Mouse (Mus musculus): ENCODE results near the gene Tmem213.

Gene Tmem213

GRCm38 (mm10) chr6:38109160-38109795 is at the start of gene Tmem213:
Tmem213 (plus strand) TSS chr6:38109255.
- DNase-seq (ENCODE audit: low spot score in 2 of 2) = no peak

GRCm38 (mm10) chr6:38064621-38065020 is 44.4 kb upstream of the Tmem213 start:
- DNase-seq (ENCODE audit: low spot score in 2 of 2) = no peak

- DNase-seq (ENCODE audit: low spot score in 2 of 2) = no peak
Measured at GRCm38 (mm10) chr6:38065122-38065500, 43.9 kb upstream of the Tmem213 start.

GRCm38 (mm10) chr6:38065501-38066122 is 43.4 kb upstream of the Tmem213 start:
- DNase-seq (ENCODE audit: low spot score in 2 of 2) = no peak

- DNase-seq (ENCODE audit: low spot score in 2 of 2) = peak; percentile 17 to 63
Measured at GRCm38 (mm10) chr6:38066215-38066614, 42.8 kb upstream of the Tmem213 start.

GRCm38 (mm10) chr6:38071256-38071655 is 37.8 kb upstream of the Tmem213 start:
- DNase-seq (ENCODE audit: low spot score in 2 of 2) = no peak

DNA sequence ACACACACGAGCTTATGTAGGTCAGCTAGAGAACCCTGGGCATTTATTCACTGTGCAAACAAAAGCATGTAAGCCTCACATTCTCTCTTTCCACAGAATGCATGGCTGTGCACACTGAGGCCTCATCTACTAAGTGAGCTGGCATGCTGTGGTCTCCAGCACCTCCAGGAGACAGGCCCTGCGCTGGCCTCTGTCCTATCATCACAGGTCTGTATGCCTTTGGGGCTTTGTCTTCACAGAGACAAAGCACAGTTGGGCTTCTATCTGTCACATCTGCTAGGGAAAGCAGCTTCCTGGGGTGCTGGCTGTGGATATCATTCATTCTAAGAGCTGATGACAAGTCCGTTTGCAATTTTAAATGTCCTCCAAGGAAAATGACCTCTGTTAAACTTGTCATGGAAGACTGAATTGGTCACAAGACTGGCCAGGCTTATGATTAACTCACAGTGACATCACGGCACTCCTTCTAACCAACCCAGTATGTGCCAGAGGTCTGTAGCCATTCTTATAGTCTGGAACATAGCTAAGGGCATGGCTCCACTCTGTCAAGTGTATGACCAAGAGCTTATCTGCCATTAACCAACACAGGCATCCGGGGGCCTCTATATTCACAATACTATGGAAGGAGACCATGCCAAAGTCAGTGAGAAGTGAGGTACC is 36.8 kb upstream of the Tmem213 start:
- DNase-seq (ENCODE audit: low spot score in 2 of 2) = no peak

- DNase-seq (ENCODE audit: low spot score in 2 of 2) = no peak
Measured at GRCm38 (mm10) chr6:38073592-38073991, 35.5 kb upstream of the Tmem213 start.

GRCm38 (mm10) chr6:38080364-38080763 is 28.7 kb upstream of the Tmem213 start:
- no peak for DNase-seq (ENCODE audit: low spot score in 2 of 2)

GRCm38 (mm10) chr6:38081727-38082341 is 27.2 kb upstream of the Tmem213 start:
- DNase-seq (ENCODE audit: low spot score in 2 of 2) = no peak

DNA sequence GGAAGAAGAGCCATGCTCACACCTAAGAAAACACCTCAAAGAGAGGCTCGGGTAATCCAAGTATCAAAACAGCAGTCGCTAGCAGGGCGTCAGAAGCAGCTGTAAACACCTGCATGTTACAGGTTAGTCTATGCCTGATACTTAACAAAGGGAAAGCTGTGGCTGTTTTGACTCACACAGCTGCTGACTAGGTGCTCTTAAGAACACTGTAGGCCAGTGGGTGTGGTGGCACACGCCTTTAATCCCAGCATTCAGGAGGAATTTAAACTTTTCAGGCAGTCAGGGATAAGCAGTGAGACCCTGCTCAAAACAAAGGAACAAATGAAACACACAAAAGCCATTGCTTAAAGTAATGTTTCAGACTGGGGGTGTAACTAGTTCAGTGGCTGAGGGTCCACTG is 25.9 kb upstream of the Tmem213 start:
- no peak for DNase-seq (ENCODE audit: low spot score in 2 of 2)

DNA sequence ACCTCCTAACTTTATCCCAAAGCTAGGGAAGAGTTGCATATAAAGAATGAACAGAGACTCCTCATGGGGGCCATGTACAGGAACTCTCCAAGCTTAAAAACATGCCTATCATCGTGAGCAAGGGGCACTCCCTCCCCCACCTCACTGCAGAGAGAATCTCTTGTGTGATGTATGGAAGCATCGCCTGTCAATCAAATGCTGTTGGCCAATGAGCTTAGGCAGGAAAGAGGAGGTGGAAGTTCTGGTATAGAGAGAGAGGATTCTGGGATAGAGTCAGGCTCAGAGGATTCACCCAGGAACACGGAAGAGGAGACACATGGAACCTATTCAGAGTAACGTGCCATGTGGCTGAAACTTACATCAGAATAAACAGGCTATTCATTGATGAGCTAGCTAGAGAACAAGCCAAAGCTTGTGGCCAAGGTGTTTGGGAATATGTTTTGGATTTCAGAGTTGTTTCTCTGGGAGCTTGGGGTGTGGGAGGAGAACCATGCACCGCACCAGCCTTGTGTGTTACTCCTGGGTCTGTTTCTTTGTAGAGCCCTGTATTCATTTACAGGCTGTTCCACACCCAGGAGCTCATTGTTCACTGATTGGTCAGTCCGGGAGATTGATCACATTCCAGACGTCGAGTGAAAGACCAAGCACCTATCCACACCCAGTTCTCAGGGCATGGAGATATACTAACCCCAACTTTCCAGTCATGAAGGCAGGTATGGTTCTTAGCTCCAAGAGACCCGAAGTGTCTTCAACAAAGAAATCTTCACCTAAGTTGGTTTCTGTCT is 21.6 kb upstream of the Tmem213 start:
- DNase-seq (ENCODE audit: low spot score in 2 of 2) = no peak

- no peak for DNase-seq (ENCODE audit: low spot score in 2 of 2)
Measured at GRCm38 (mm10) chr6:38092539-38092938, 16.5 kb upstream of the Tmem213 start.

DNA sequence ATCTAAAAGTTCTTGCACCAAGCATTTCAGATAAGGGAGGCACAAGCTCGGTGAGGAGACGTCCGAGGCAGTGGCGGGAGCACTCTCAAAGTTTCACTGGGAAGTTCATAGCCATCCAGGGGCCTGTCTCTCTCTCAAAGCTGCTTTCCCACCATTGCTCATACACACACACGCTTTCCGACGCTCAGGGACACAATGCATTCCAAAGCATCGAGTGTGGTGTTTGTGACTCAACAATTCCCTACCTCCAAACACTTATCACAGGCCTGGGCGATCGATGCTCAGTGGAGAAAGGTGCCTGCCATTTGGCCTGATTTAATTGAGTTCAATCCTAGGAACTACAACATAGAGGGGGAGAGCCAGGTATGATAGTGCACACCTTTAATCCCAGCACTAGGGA is 14.4 kb upstream of the Tmem213 start:
- no peak for DNase-seq (ENCODE audit: low spot score in 2 of 2)

GRCm38 (mm10) chr6:38096961-38097370 is 12.1 kb upstream of the Tmem213 start:
- DNase-seq (ENCODE audit: low spot score in 2 of 2) = no peak

DNA sequence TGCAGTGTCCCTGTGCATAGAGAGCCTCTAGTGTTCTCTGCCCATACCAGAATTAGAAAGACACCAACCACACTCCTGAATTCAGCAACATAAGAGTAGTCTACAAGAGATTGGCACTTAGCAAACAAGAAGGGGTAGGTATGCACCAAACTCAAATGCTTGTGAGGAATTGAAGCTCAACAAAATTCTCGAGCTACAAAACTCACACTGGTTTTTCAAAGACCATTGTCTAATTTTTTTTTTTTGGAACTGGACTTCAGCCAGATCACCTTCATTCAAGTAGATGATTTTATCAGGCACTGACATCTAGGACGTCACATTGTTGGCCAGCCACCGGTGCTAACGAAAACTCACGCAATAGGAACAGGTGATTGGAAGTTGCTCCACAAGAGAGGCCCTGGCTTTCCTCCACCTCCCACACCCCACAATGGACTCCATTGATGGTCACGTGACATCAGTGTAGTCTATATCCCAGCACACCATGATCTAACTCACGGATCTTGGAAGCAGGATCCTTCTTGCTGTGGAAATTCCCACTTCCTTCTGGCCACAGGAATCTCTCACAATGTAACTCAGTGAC is 6.7 kb upstream of the Tmem213 start:
- no peak for DNase-seq (ENCODE audit: low spot score in 2 of 2)

- no peak for DNase-seq (ENCODE audit: low spot score in 2 of 2)
Measured at GRCm38 (mm10) chr6:38103775-38104174, 5.3 kb upstream of the Tmem213 start.

DNA sequence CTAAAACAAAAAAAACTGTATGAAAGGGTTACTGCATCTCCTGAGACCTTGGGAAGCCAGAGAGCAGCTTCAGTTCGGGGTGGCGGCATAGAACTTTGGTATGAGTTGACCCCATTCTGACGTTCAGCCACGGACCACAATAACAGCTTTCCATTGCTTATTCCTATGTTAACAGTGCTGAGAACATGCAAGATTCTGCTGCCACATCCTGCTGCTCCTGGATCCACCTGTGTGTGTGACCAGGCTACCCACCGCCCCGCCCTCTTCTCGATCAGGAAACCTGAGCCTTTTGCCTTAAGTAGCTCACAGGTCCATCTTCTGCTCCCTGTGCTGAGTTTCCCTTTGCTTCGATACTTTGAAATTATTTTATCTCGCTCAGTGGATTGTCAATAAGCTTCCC is 3.1 kb upstream of the Tmem213 start:
- no peak for DNase-seq (ENCODE audit: low spot score in 2 of 2)

GRCm38 (mm10) chr6:38108449-38108848 is 606 bp upstream of the Tmem213 start:
- no peak for DNase-seq (ENCODE audit: low spot score in 2 of 2)

DNA sequence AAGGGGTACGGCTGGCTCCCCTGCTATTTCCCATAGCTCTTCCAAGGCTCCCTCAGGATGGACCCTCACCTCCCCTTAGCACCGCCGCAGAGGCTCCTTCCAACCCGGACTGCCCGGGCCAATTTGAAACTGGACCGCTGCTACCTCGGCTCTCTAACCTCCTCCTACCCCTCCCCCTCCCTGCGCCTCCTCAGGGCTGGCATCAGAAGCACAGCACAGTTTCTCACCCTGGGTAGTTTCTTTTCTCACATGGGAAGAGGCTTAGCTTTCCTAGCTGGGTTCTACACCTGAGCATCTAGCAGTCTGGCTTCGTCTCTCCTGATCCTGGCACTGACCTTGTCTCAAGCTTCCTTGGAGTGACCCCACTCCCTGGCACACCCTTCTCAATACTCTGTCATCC is 816 bp downstream of the Tmem213 start:
- DNase-seq (ENCODE audit: low spot score in 2 of 2) = no peak

DNA sequence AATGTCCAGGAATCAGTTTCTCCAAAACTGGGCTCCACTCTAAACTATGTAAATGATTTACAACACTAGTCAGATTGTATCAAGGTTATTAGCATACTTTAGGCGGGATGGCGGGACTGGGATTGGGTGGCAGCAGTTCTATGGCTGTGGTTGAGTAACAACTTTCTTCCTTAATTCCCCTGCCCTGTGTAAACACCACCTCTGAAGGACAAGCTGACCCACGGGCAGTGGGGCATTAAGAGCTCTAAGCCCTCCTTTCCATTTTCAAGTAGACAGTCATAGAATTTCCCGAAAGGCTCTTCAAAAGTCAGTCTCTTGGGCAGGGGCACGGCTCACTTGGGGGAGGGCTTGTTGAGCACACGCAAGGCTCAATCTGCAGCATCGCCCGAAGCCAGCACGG is 1.8 kb downstream of the Tmem213 start:
- DNase-seq (ENCODE audit: low spot score in 2 of 2) = no peak

All from natural killer cell, adult 2 months (primary cell).